Comparison of ENCODE assay signal across 8 mouse cellular contexts in genomic region chr5:65956144-65957008, GRCm38 (mm10). TPM values are rescaled to one million over a fixed set of nuclear protein-coding genes. Genes with fewer than 3 reads are reported as not detected.
DNase-seq lines count a peak whose midpoint lies in the region; ATAC-seq and TF ChIP-seq lines count a peak whose summit lies in the region.

No protein-coding gene starts in this region.

- TF ChIP-seq CTCF in lung, adult 2 months (IDR thresholded peaks at IDR 0.05; ENCODE audit: insufficient read depth, low read length) = no peak

- no peaks in the 10 kb centered on the region for H3K36me3 ChIP-seq in forebrain, embryonic 11.5 days (ENCODE audit: control insufficient read depth, insufficient read depth, low read length)
- no peaks in the 10 kb centered on the region for H3K36me3 ChIP-seq in limb, embryonic 12.5 days
- no peaks in the 10 kb centered on the region for H3K36me3 ChIP-seq in neural tube, embryonic 13.5 days

- H3K9ac ChIP-seq in forebrain, embryonic 11.5 days (ENCODE audit: low read length) = no peak overlapping the region
- H3K9ac ChIP-seq in limb, embryonic 12.5 days (replicated peaks) = no peak overlapping the region
- no peak overlapping the region for H3K9ac ChIP-seq in neural tube, embryonic 13.5 days

- 73% methylated on average over 9 of the region's 9 CpGs for WGBS in lung, adult 2 months
- WGBS in forebrain, embryonic 11.5 days = 75% methylated on average over 9 of the region's 9 CpGs
- 78% methylated on average over 9 of the region's 9 CpGs for WGBS in limb, embryonic 12.5 days
- 76% methylated on average over 9 of the region's 9 CpGs for WGBS in neural tube, embryonic 13.5 days

- peak overlapping the region; percentile 78 for H3K4me3 ChIP-seq in lung, adult 2 months (replicated peaks; ENCODE audit: extremely low read depth, low read depth, low read length)
- peak overlapping the region; percentile 21 for H3K4me3 ChIP-seq in forebrain, embryonic 11.5 days (ENCODE audit: low read depth, low read length)
- peak overlapping the region; percentile 36 for H3K4me3 ChIP-seq in limb, embryonic 12.5 days (replicated peaks)
- H3K4me3 ChIP-seq in neural tube, embryonic 13.5 days = peak overlapping the region; percentile 33

- H3K27me3 ChIP-seq in forebrain, embryonic 11.5 days (ENCODE audit: control insufficient read depth, insufficient read depth, low read length) = no peaks in the 10 kb centered on the region
- H3K27me3 ChIP-seq in limb, embryonic 12.5 days = no peaks in the 10 kb centered on the region
- no peaks in the 10 kb centered on the region for H3K27me3 ChIP-seq in neural tube, embryonic 13.5 days

- no peaks in the 10 kb centered on the region for H3K9me3 ChIP-seq in forebrain, embryonic 11.5 days (ENCODE audit: control insufficient read depth, low read length)
- no peaks in the 10 kb centered on the region for H3K9me3 ChIP-seq in limb, embryonic 12.5 days
- H3K9me3 ChIP-seq in neural tube, embryonic 13.5 days = no peaks in the 10 kb centered on the region

- no peaks in the 10 kb centered on the region for H3K4me1 ChIP-seq in lung, adult 2 months (ENCODE audit: control insufficient read depth, insufficient read depth, low read length)
- H3K4me1 ChIP-seq in forebrain, embryonic 11.5 days (replicated peaks; ENCODE audit: control insufficient read depth, insufficient read depth, low read length) = peaks cover 7% of the 10 kb centered on the region; the same call in 1 of the 2 replicates
- peaks cover 5% of the 10 kb centered on the region; the same call in 1 of the 2 replicates for H3K4me1 ChIP-seq in limb, embryonic 12.5 days (replicated peaks)
- peaks cover 15% of the 10 kb centered on the region for H3K4me1 ChIP-seq in neural tube, embryonic 13.5 days (replicated peaks)

- no peak for DNase-seq in lung, adult 2 months
- no peak for DNase-seq in lung, postnatal 36 days
- peak; percentile 3 for DNase-seq in forebrain, embryonic 11.5 days (ENCODE audit: low spot score)
- no peak for DNase-seq in thymus, postnatal 36 days
- DNase-seq in layer of hippocampus, postnatal 10 days (ENCODE audit: low spot score in 2 of 2) = no peak
- no peak for DNase-seq in right cerebral cortex, adult 18-20 months

- H3K4me2 ChIP-seq in forebrain, embryonic 11.5 days (ENCODE audit: low read depth, low read length, severe bottlenecking) = peak overlapping the region; percentile 41; the same call in 1 of the 2 replicates
- H3K4me2 ChIP-seq in limb, embryonic 12.5 days = peak overlapping the region; percentile 50
- peak overlapping the region; percentile 49 for H3K4me2 ChIP-seq in neural tube, embryonic 13.5 days

- no peak overlapping the region for H3K27ac ChIP-seq in forebrain, embryonic 11.5 days (ENCODE audit: low read depth, low read length)
- 0 out of 2 replicates have a peak overlapping the region, but pooled peaks have one; percentile 35 for H3K27ac ChIP-seq in limb, embryonic 12.5 days
- 0 out of 2 replicates have a peak overlapping the region, but pooled peaks have one; percentile 52 for H3K27ac ChIP-seq in neural tube, embryonic 13.5 days (replicated peaks)

- TF ChIP-seq POLR2A in lung, adult 2 months (IDR thresholded peaks at IDR 0.05; ENCODE audit: borderline replicate concordance, extremely low read depth, low read depth, low read length) = no peak

- no peak for ATAC-seq in forebrain, embryonic 11.5 days (replicated peaks; ENCODE audit: low FRiP score)
- no peak for ATAC-seq in limb, embryonic 12.5 days (ENCODE audit: insufficient number of reproducible peaks, insufficient read depth, low FRiP score, low TSS enrichment, low read depth)
- ATAC-seq in neural tube, embryonic 13.5 days (ENCODE audit: low read depth) = no peak

RNA-seq across cellular contexts. Expression of gene Chrna9, which starts 21.7 kb away (rescaled TPM):
- 1.4 TPM in 1 of 2 replicates, not detected in the other for polyA plus RNA-seq in lung, adult 2 months (2012; rRNA removed)
- not detected in 2 replicates for polyA plus RNA-seq in forebrain, embryonic 11.5 days (2014; fragmentation: Nextera tagmentation; extraction: Ambion mirVana)
- 0.40 and 0.49 TPM in 2 replicates for polyA plus RNA-seq in limb, embryonic 12.5 days (2016; fragmentation: Nextera tagmentation; extraction: Ambion mirVana)
- polyA plus RNA-seq in neural tube, embryonic 13.5 days (2015; fragmentation: Nextera tagmentation; extraction: Ambion mirVana) = not detected in 2 replicates
- total RNA-seq in layer of hippocampus, postnatal 10 days (2021) = not detected

RNA-seq across cellular contexts. Expression of gene 9130230L23Rik, which starts 47.7 kb away (rescaled TPM):
- polyA plus RNA-seq in lung, adult 2 months (2012; rRNA removed) = 2.6 and 3.5 TPM in 2 replicates
- polyA plus RNA-seq in forebrain, embryonic 11.5 days (2014; fragmentation: Nextera tagmentation; extraction: Ambion mirVana) = 0.21 and 0.32 TPM in 2 replicates
- polyA plus RNA-seq in limb, embryonic 12.5 days (2016; fragmentation: Nextera tagmentation; extraction: Ambion mirVana) = 0.28 TPM in 1 of 2 replicates, not detected in the other
- polyA plus RNA-seq in neural tube, embryonic 13.5 days (2015; fragmentation: Nextera tagmentation; extraction: Ambion mirVana) = 0.10 TPM in 1 of 2 replicates, not detected in the other
- not detected for total RNA-seq in layer of hippocampus, postnatal 10 days (2021)

Comparison
In these comparisons a context has a peak if more than half of its experiments do, and no peak if none do; other contexts are left out.
1. H3K4me3 ChIP-seq: peak in every context shown above with its lines; median percentile 78 in lung, adult 2 months; 36 in limb, embryonic 12.5 days; 33 in neural tube, embryonic 13.5 days; 21 in forebrain, embryonic 11.5 days.